Comparison of ENCODE assay signal across 8 mouse cellular contexts in genomic region chr12:111668457-111668912, GRCm38 (mm10). TPM values are rescaled to one million over a fixed set of nuclear protein-coding genes. Genes with fewer than 3 reads are reported as not detected.
DNase-seq lines count a peak whose midpoint lies in the region; ATAC-seq and TF ChIP-seq lines count a peak whose summit lies in the region.

No protein-coding gene starts in this region.

- peaks cover 7% of the 10 kb centered on the region; the same call in 1 of the 2 replicates for H3K9me3 ChIP-seq in erythroblast, embryonic 14.5 days (ENCODE audit: control insufficient read depth, low read length)
- no peaks in the 10 kb centered on the region for H3K9me3 ChIP-seq in heart, embryonic 13.5 days
- H3K9me3 ChIP-seq in liver, embryonic 12.5 days (replicated peaks): no peaks in the 10 kb centered on the region
- H3K9me3 ChIP-seq in stomach, embryonic 15.5 days: no peaks in the 10 kb centered on the region

- no peaks in the 10 kb centered on the region for H3K36me3 ChIP-seq in C2C12 (ENCODE audit: control insufficient read depth, insufficient read depth)
- no peaks in the 10 kb centered on the region; the same call in none of the 2 replicates for H3K36me3 ChIP-seq in erythroblast, embryonic 14.5 days (ENCODE audit: control insufficient read depth)
- H3K36me3 ChIP-seq in heart, embryonic 13.5 days: peaks cover 3% of the 10 kb centered on the region; the same call in 1 of the 2 replicates
- no peaks in the 10 kb centered on the region for H3K36me3 ChIP-seq in liver, embryonic 12.5 days
- H3K36me3 ChIP-seq in stomach, embryonic 15.5 days: no peaks in the 10 kb centered on the region

- H3K4me3 ChIP-seq in C2C12 (ENCODE audit: insufficient read depth, poor library complexity, severe bottlenecking): no peak overlapping the region
- H3K4me3 ChIP-seq in erythroblast, embryonic 14.5 days (replicated peaks): peak overlapping the region; percentile 32
- H3K4me3 ChIP-seq in heart, embryonic 13.5 days: peak overlapping the region; percentile 33
- H3K4me3 ChIP-seq in liver, embryonic 12.5 days: peak overlapping the region; percentile 25
- H3K4me3 ChIP-seq in stomach, embryonic 15.5 days (replicated peaks): peak overlapping the region; percentile 61; the same call in 1 of the 2 replicates

- DNase-seq in brain, embryonic 14.5 days (ENCODE audit: low read depth): peak; percentile 96
- DNase-seq in kidney, postnatal 10 days: peak; percentile 99
- peak; percentile 84 to 90 for DNase-seq in natural killer cell, adult 2 months (ENCODE audit: low spot score in 2 of 2)

- TF ChIP-seq CTCF in C2C12 (IDR thresholded peaks at IDR 0.05; ENCODE audit: control insufficient read depth, insufficient read depth, insufficient read length): peak; percentile 83
- TF ChIP-seq CTCF in brain, embryonic 14.5 days (IDR thresholded peaks at IDR 0.05; ENCODE audit: borderline replicate concordance, extremely low read depth, insufficient read depth, insufficient read length): peak; percentile 94

- under 1% methylated on average over 8 of the region's 8 CpGs for WGBS in heart, embryonic 13.5 days
- 2% methylated on average over 8 of the region's 8 CpGs for WGBS in liver, embryonic 12.5 days (ENCODE audit: insufficient replicate concordance)
- WGBS in stomach, embryonic 15.5 days: 2% methylated on average over 8 of the region's 8 CpGs

- H3K9ac ChIP-seq in heart, embryonic 13.5 days: peak overlapping the region; percentile 77
- peak overlapping the region; percentile 49; the same call in 1 of the 2 replicates for H3K9ac ChIP-seq in liver, embryonic 12.5 days
- no peak overlapping the region for H3K9ac ChIP-seq in stomach, embryonic 15.5 days

- peak overlapping the region; percentile 42 for H3ac ChIP-seq in C2C12 (ENCODE audit: control insufficient read depth, insufficient read length, low read depth)

- H3K4me1 ChIP-seq in erythroblast, embryonic 14.5 days (ENCODE audit: control insufficient read depth): peaks cover 24% of the 10 kb centered on the region
- peaks cover 77% of the 10 kb centered on the region for H3K4me1 ChIP-seq in heart, embryonic 13.5 days
- H3K4me1 ChIP-seq in liver, embryonic 12.5 days: peaks cover 54% of the 10 kb centered on the region
- H3K4me1 ChIP-seq in stomach, embryonic 15.5 days: peaks cover 64% of the 10 kb centered on the region

- no peaks in the 10 kb centered on the region for H3K79me3 ChIP-seq in C2C12 (ENCODE audit: low read depth)

- H3K27ac ChIP-seq in heart, embryonic 13.5 days (replicated peaks): peak overlapping the region; percentile 87
- H3K27ac ChIP-seq in liver, embryonic 12.5 days: peak overlapping the region; percentile 57
- peak overlapping the region; percentile 89 for H3K27ac ChIP-seq in stomach, embryonic 15.5 days

- H3K79me2 ChIP-seq in C2C12 (ENCODE audit: control insufficient read depth, insufficient read depth): no peaks in the 10 kb centered on the region

- peak overlapping the region; percentile 65 for H3K4me2 ChIP-seq in heart, embryonic 13.5 days
- peak overlapping the region; percentile 66 for H3K4me2 ChIP-seq in liver, embryonic 12.5 days
- peak overlapping the region; percentile 96 for H3K4me2 ChIP-seq in stomach, embryonic 15.5 days

- no peak for ATAC-seq in heart, embryonic 13.5 days (ENCODE audit: extremely low read depth, insufficient number of reproducible peaks, low FRiP score, low TSS enrichment)
- ATAC-seq in liver, embryonic 12.5 days: peak; percentile 61
- peak; percentile 33 for ATAC-seq in stomach, embryonic 15.5 days (ENCODE audit: insufficient read depth, low FRiP score, low read depth)

- no peaks in the 10 kb centered on the region for H3K27me3 ChIP-seq in C2C12 (ENCODE audit: control insufficient read depth, insufficient read depth, insufficient read length)
- H3K27me3 ChIP-seq in erythroblast, embryonic 14.5 days (ENCODE audit: control insufficient read depth): peaks cover 53% of the 10 kb centered on the region
- H3K27me3 ChIP-seq in heart, embryonic 13.5 days (replicated peaks): peaks cover 25% of the 10 kb centered on the region
- H3K27me3 ChIP-seq in liver, embryonic 12.5 days (replicated peaks): peaks cover 57% of the 10 kb centered on the region
- H3K27me3 ChIP-seq in stomach, embryonic 15.5 days (replicated peaks): peaks cover 22% of the 10 kb centered on the region

- no peak for TF ChIP-seq POLR2A in brain, embryonic 14.5 days (IDR thresholded peaks at IDR 0.05; ENCODE audit: borderline replicate concordance, extremely low read depth, insufficient read depth, insufficient read length, poor library complexity, severe bottlenecking)

TF ChIP-seq in C2C12, 6 proteins besides CTCF, POLR2A, EP300 and RAD21:
- TF ChIP-seq MYOD1 (IDR thresholded peaks at IDR 0.05; ENCODE audit: control insufficient read depth, insufficient read length, low read depth) (no peak), USF1 (IDR thresholded peaks at IDR 0.05; ENCODE audit: low read depth) (no peak), MYOG (IDR thresholded peaks at IDR 0.05; ENCODE audit: control insufficient read depth, extremely low read depth, insufficient read length) (no peak), CEBPB (IDR thresholded peaks at IDR 0.05; ENCODE audit: low read depth) (no peak), FOSL1 (IDR thresholded peaks at IDR 0.05; ENCODE audit: insufficient read depth, low read length, poor library complexity, severe bottlenecking) (no peak), MAX (IDR thresholded peaks at IDR 0.05) (no peak)
TF ChIP-seq in C2C12: peak in this region for 0.

RNA-seq across cellular contexts. Expression of gene Ckb, which starts 3.7 kb away (rescaled TPM):
- polyA plus RNA-seq in C2C12 (2012; fragmentation: generic; extraction: Trizol): 61.4 TPM
- 1,393 and 1,883 TPM in 2 replicates for polyA plus RNA-seq in brain, embryonic 14.5 days (2012; rRNA removed)
- polyA plus RNA-seq in erythroblast, embryonic 14.5 days (2012): 0.38 and 0.69 TPM in 2 replicates
- 279 and 320 TPM in 2 replicates for polyA plus RNA-seq in heart, embryonic 13.5 days (2015; fragmentation: Nextera tagmentation; extraction: Ambion mirVana)
- 54.1 and 54.6 TPM in 2 replicates for polyA plus RNA-seq in liver, embryonic 12.5 days (2016; fragmentation: Nextera tagmentation; extraction: Ambion mirVana)
- 607 and 634 TPM in 2 replicates for polyA plus RNA-seq in stomach, embryonic 15.5 days (2015; fragmentation: Nextera tagmentation; extraction: Ambion mirVana)

RNA-seq across cellular contexts. Expression of gene Trmt61a, which starts 9.4 kb away (rescaled TPM):
- polyA plus RNA-seq in C2C12 (2012; fragmentation: generic; extraction: Trizol): 32.1 TPM
- polyA plus RNA-seq in brain, embryonic 14.5 days (2012; rRNA removed): 21.9 and 27.9 TPM in 2 replicates
- 0.69 and 0.96 TPM in 2 replicates for polyA plus RNA-seq in erythroblast, embryonic 14.5 days (2012)
- 7.8 and 8.3 TPM in 2 replicates for polyA plus RNA-seq in heart, embryonic 13.5 days (2015; fragmentation: Nextera tagmentation; extraction: Ambion mirVana)
- 19.4 and 20.9 TPM in 2 replicates for polyA plus RNA-seq in liver, embryonic 12.5 days (2016; fragmentation: Nextera tagmentation; extraction: Ambion mirVana)
- polyA plus RNA-seq in stomach, embryonic 15.5 days (2015; fragmentation: Nextera tagmentation; extraction: Ambion mirVana): 14.6 TPM in 2 replicates

RNA-seq across cellular contexts. Expression of gene Bag5, which starts 44.6 kb away (rescaled TPM):
- polyA plus RNA-seq in C2C12 (2012; fragmentation: generic; extraction: Trizol): 20.6 TPM
- 31.1 and 40.7 TPM in 2 replicates for polyA plus RNA-seq in brain, embryonic 14.5 days (2012; rRNA removed)
- polyA plus RNA-seq in erythroblast, embryonic 14.5 days (2012): 0.63 and 1.1 TPM in 2 replicates
- 35.4 and 41.6 TPM in 2 replicates for polyA plus RNA-seq in heart, embryonic 13.5 days (2015; fragmentation: Nextera tagmentation; extraction: Ambion mirVana)
- 28.4 and 28.5 TPM in 2 replicates for polyA plus RNA-seq in liver, embryonic 12.5 days (2016; fragmentation: Nextera tagmentation; extraction: Ambion mirVana)
- 49.5 and 50.9 TPM in 2 replicates for polyA plus RNA-seq in stomach, embryonic 15.5 days (2015; fragmentation: Nextera tagmentation; extraction: Ambion mirVana)

RNA-seq across cellular contexts. Expression of gene Apopt1, which starts 44.6 kb away (rescaled TPM):
- 29.9 TPM for polyA plus RNA-seq in C2C12 (2012; fragmentation: generic; extraction: Trizol)
- polyA plus RNA-seq in brain, embryonic 14.5 days (2012; rRNA removed): 31.9 and 35.4 TPM in 2 replicates
- polyA plus RNA-seq in erythroblast, embryonic 14.5 days (2012): 7.8 and 8.4 TPM in 2 replicates
- polyA plus RNA-seq in heart, embryonic 13.5 days (2015; fragmentation: Nextera tagmentation; extraction: Ambion mirVana): 41.0 and 45.5 TPM in 2 replicates
- 36.3 and 36.5 TPM in 2 replicates for polyA plus RNA-seq in liver, embryonic 12.5 days (2016; fragmentation: Nextera tagmentation; extraction: Ambion mirVana)
- polyA plus RNA-seq in stomach, embryonic 15.5 days (2015; fragmentation: Nextera tagmentation; extraction: Ambion mirVana): 46.4 and 51.3 TPM in 2 replicates

Comparison
In these comparisons a context has a peak if more than half of its experiments do, and no peak if none do; other contexts are left out.
1. RNA of gene Ckb, which starts 3.7 kb away (polyA plus RNA-seq): 1,393 to 1,883 TPM in brain, embryonic 14.5 days, 607 to 634 TPM in stomach, embryonic 15.5 days, 279 to 320 TPM in heart, embryonic 13.5 days, 61.4 TPM in C2C12 (single experiment) and 54.1 to 54.6 TPM in liver, embryonic 12.5 days; 0.38 to 0.69 TPM in erythroblast, embryonic 14.5 days; every median in the first group is over 10 times any median in the second.
2. RNA of gene Bag5, which starts 44.6 kb away (polyA plus RNA-seq): 49.5 to 50.9 TPM in stomach, embryonic 15.5 days, 31.1 to 40.7 TPM in brain, embryonic 14.5 days, 35.4 to 41.6 TPM in heart, embryonic 13.5 days, 28.4 to 28.5 TPM in liver, embryonic 12.5 days and 20.6 TPM in C2C12 (single experiment); 0.63 to 1.1 TPM in erythroblast, embryonic 14.5 days; every median in the first group is over 10 times any median in the second.
3. Peak in every context shown above with its lines, with median percentiles within 50 percentile points of each other: DNase-seq, H3K27ac ChIP-seq and H3K4me2 ChIP-seq.